Mouse (Mus musculus) heart, embryonic 14.5 days (tissue): ENCODE measurements around the gene Gm21860. TPM values are rescaled to one million over a fixed set of nuclear protein-coding genes. Genes with fewer than 3 reads are reported as not detected.
"Not testable (repeated sequence)": the region's sequence is repeated elsewhere in the genome, so short reads cannot be mapped to it uniquely, and the experiment has no call there.

ENCODE experiments used
- ATAC-seq: fragments of 200-750 bp; cut with Nextera tagmentation; 2 replicates; pipeline ENCODE4 v1.8.0; 2017; ENCODE audit warnings: low read depth, moderate TSS enrichment; ENCODE audit not compliant: insufficient number of reproducible peaks, insufficient read depth, low FRiP score
- H3K27ac ChIP-seq, 2 experiments: fragments of 200-500 bp in 1 of 2; fragments of 300-500 bp in 1 of 2; sonication (generic) in 1 of 2; replicated peaks in 1 of 2; 2 replicates each; pipeline ENCODE4 v1.5.1; 2012 to 2014; ENCODE audit warnings: low read depth in 2 of 2, low read length in 2 of 2, control low read depth in 1 of 2, mild to moderate bottlenecking in 1 of 2, mixed read lengths in 1 of 2; ENCODE audit not compliant: control insufficient read depth in 1 of 2, insufficient read depth in 1 of 2
- H3K27me3 ChIP-seq: fragments of 300-500 bp; sonication (generic); 2 replicates; pipeline ENCODE4 v1.6.1; 2014; ENCODE audit warnings: mild to moderate bottlenecking, low read length, control low read depth; ENCODE audit not compliant: control insufficient read depth, insufficient read depth
- H3K36me3 ChIP-seq: fragments of 300-500 bp; sonication (generic); 2 replicates; pipeline ENCODE4 v1.6.1; 2014; ENCODE audit warnings: mild to moderate bottlenecking, control low read depth, low read length, mixed read lengths; ENCODE audit not compliant: control insufficient read depth, insufficient read depth
- H3K4me1 ChIP-seq, 2 experiments: fragments of 200-500 bp in 1 of 2; fragments of 300-500 bp in 1 of 2; sonication (generic) in 1 of 2; 2 replicates each; pipeline ENCODE4 v1.6.1; 2012 to 2014; ENCODE audit warnings: low read length in 2 of 2, control low read depth in 1 of 2, mixed read lengths in 1 of 2; ENCODE audit not compliant: control insufficient read depth in 2 of 2, insufficient read depth in 2 of 2
- H3K4me2 ChIP-seq: fragments of 300-500 bp; sonication (generic); 2 replicates; pipeline ENCODE4 v1.6.1; 2014; ENCODE audit warnings: mild to moderate bottlenecking, low read length
- H3K4me3 ChIP-seq, 2 experiments: fragments of 200-500 bp in 1 of 2; fragments of 300-500 bp in 1 of 2; sonication (generic) in 1 of 2; 2 replicates each; pipeline ENCODE4 v1.5.1; 2012 to 2014; ENCODE audit warnings: low read length in 2 of 2, mild to moderate bottlenecking in 2 of 2, control low read depth in 1 of 2, low read depth in 1 of 2, moderate library complexity in 1 of 2; ENCODE audit not compliant: control insufficient read depth in 1 of 2, insufficient read depth in 1 of 2
- H3K9ac ChIP-seq: fragments of 300-500 bp; sonication (generic); 2 replicates; pipeline ENCODE4 v1.6.1; 2014; ENCODE audit warnings: mild to moderate bottlenecking, low read length
- H3K9me3 ChIP-seq: fragments of 300-500 bp; sonication (generic); 2 replicates; pipeline ENCODE4 v1.6.1; 2016; ENCODE audit warnings: low read length, control low read depth; ENCODE audit not compliant: control insufficient read depth
- WGBS: fragments of 180-500 bp; shearing (Covaris S2); extraction: QIAGEN DNeasy Blood & Tissue Kit; methylation state at CpG from one replicate; pipeline ENCODE4 v1.1.7; 2014; 5-methylcytosine and 5-hydroxymethylcytosine counted together
- polyA plus RNA-seq: library from polyadenylated mRNA; unstranded; fragments of >200 nt; fragmentation: Nextera tagmentation; extraction: Ambion mirVana; gene quantifications from 2 replicates; pipeline ENCODE4 v1.2.1, GENCODE M21; 2014

Gm21860 gene
- polyA plus RNA-seq, 1 experiment from 2014 or later = not detected

GRCm38 (mm10) chrY:90741452-90742260 lies 13.0 kb downstream of the Gm21860 start:
- H3K4me2 ChIP-seq, H3K4me1 ChIP-seq, H3K27me3 ChIP-seq, H3K4me3 ChIP-seq, H3K27ac ChIP-seq, H3K9ac ChIP-seq: not testable (repeated sequence)
- peak; percentile 29 for ATAC-seq
- Histone ChIP-seq H3K9me3 (peaks cover 67% of the 10 kb centered on the region), H3K36me3 (peaks cover 57% of the 10 kb centered on the region)
- 85% methylated on average over 43 of the region's 43 CpGs for WGBS

DNA sequence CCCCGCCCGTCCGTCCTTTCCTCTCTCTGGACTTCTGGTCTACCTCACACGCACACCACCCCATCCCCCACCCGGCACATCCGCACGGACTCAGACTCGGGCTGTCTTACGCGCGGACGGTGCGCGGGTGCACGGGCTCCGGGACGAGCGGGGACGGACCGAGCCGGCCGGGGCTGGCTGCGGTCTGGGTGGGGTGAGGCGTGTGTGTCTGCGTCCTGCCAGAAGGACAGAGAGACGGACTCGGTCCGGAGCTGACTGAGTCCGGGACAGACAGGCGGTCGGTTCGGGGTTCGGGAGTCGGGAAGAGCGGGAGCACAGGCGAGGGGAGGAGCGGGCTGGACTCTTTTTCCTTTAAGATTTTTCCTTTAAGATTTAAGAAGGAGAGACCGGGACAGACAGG lies 13.6 kb downstream of the Gm21860 start:
- not testable (repeated sequence) for H3K4me2 ChIP-seq, H3K27ac ChIP-seq, H3K27me3 ChIP-seq, H3K4me3 ChIP-seq, H3K9ac ChIP-seq, H3K4me1 ChIP-seq
- WGBS = 80% methylated on average over 38 of the region's 38 CpGs
- peak; percentile 47 for ATAC-seq
- H3K36me3 ChIP-seq = peaks cover 57% of the 10 kb centered on the region
- H3K9me3 ChIP-seq = peaks cover 67% of the 10 kb centered on the region

- Histone ChIP-seq H3K4me3 (no peak overlapping the region), H3K36me3 (peaks cover 52% of the 10 kb centered on the region), H3K27ac (no peak overlapping the region), H3K4me1 (no peaks in the 10 kb centered on the region), H3K4me2 (no peak overlapping the region), H3K9me3 (peaks cover 64% of the 10 kb centered on the region), H3K27me3 (no peaks in the 10 kb centered on the region), H3K9ac (no peak overlapping the region)
- no peak; the same call in 1 of the 2 replicates for ATAC-seq
- 52% methylated on average over 14 of the region's 14 CpGs for WGBS
Observed at GRCm38 (mm10) chrY:90740013-90740561, 14.5 kb downstream of the Gm21860 start.

DNA sequence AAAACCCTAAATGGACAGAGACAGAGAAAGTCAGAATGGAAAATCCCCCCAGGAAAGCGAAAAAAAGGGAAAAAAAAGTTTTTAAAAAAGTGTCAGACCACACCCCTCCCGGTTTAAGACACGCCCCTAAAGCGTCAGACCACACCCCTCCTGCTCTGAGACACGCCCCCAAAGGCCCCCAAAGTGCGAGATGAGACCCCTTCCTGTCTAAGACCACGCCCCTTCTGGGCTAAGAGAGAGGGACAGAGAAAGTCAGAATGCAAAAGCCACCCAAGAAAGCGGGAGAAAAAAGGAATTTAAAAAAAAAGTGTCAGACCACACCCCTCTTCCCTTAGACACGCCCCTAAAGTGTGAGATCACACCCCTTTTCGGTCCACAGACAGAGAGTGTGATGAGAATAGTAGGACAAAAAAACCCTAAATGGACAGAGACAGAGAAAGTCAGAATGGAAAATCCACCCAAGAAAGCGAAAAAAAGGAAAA lies 15.0 kb downstream of the Gm21860 start:
- WGBS = 56% methylated on average over 11 of the region's 11 CpGs
- H3K9ac ChIP-seq, H3K4me1 ChIP-seq, H3K27me3 ChIP-seq, H3K4me2 ChIP-seq, ATAC-seq, H3K4me3 ChIP-seq, H3K27ac ChIP-seq: not testable (repeated sequence)
- Histone ChIP-seq H3K36me3 (peaks cover 52% of the 10 kb centered on the region), H3K9me3 (peaks cover 61% of the 10 kb centered on the region)

DNA sequence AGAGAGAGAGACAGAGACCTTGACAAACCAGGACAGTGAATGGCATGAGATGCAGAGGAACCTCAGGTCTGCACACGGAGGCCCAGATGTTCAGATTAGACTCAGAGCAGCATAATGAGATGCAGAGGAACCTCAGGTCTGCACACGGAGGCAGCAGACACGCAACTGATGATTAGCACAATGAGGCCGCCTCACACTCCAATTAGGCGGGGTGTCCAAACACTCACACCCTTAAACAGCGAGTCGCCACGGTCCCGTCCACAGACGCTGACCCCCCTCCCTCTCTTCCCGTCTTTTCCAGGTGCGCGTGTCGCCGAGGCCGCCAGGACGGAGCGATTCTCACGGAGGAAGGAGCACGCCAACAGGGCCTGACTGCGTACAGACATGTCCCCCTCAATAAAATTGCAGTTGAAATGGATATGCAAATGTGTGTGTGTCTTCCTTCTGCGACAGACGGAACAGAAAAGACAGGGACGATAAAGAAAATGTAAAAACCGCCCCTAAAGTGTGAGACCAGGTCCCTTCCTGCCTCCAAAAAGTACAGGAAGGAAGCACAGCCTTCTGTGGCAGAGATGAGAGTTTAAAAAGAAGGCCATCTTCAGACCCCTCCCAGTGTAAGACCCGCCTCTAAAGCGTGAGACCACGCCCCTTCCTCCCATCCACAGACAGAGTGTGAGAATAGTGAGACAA lies 15.6 kb downstream of the Gm21860 start:
- H3K4me3 ChIP-seq, H3K4me2 ChIP-seq, H3K4me1 ChIP-seq, H3K27ac ChIP-seq, H3K27me3 ChIP-seq, H3K9ac ChIP-seq: not testable (repeated sequence)
- H3K9me3 ChIP-seq = peaks cover 56% of the 10 kb centered on the region
- peak; percentile 24; the same call in 1 of the 2 replicates for ATAC-seq
- H3K36me3 ChIP-seq = peaks cover 57% of the 10 kb centered on the region
- WGBS = 78% methylated on average over 28 of the region's 28 CpGs

DNA sequence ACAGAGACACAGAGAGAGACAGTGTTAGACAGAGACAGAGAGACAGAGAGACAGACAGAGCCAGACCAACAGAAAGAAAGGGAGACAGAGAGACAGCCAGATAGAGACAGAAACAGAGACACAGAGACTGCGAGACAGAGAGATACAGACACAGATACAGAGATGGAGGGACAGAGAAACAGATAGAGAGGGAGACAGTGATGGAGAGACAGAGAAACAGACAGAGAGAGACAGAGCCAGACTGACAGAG lies 16.3 kb downstream of the Gm21860 start:
- Histone ChIP-seq H3K36me3 (peaks cover 57% of the 10 kb centered on the region), H3K27me3 (no peaks in the 10 kb centered on the region), H3K4me3 (no peak overlapping the region), H3K9ac (no peak overlapping the region), H3K4me1 (no peaks in the 10 kb centered on the region), H3K9me3 (peaks cover 52% of the 10 kb centered on the region), H3K27ac (no peak overlapping the region), H3K4me2 (no peak overlapping the region)
- 87% methylated on average over 1 of the region's 1 CpGs for WGBS
- no peak for ATAC-seq

- no peak overlapping the region for H3K4me2 ChIP-seq
- peaks cover 56% of the 10 kb centered on the region for H3K36me3 ChIP-seq
- H3K27ac ChIP-seq = no peak overlapping the region
- no peaks in the 10 kb centered on the region for H3K4me1 ChIP-seq
- H3K9me3 ChIP-seq = peaks cover 52% of the 10 kb centered on the region
- H3K9ac ChIP-seq = no peak overlapping the region
- WGBS = 81% methylated on average over 7 of the region's 7 CpGs
- no peak overlapping the region for H3K4me3 ChIP-seq
- H3K27me3 ChIP-seq = no peaks in the 10 kb centered on the region
- no peak for ATAC-seq
Observed at GRCm38 (mm10) chrY:90737606-90738430, 16.8 kb downstream of the Gm21860 start.
